Mouse (Mus musculus) limb, embryonic 15.5 days (tissue): ENCODE data around the gene Mfap5. TPM values are rescaled to one million over a fixed set of nuclear protein-coding genes. Genes with fewer than 3 reads are reported as not detected.
"Not testable (repeated sequence)": the region's sequence is repeated elsewhere in the genome, so short reads cannot be mapped to it uniquely, and the experiment has no call there.

Source experiments
- ATAC-seq: fragments of 200-750 bp; cut with Nextera tagmentation; 2 replicates; pipeline ENCODE4 v1.8.0; 2017; ENCODE audit warnings: low read depth, moderate TSS enrichment; ENCODE audit not compliant: insufficient number of reproducible peaks, low FRiP score, low TSS enrichment
- H3K27ac ChIP-seq: fragments of 300-500 bp; sonication (generic); 2 replicates; pipeline ENCODE4 v1.5.1; 2015; ENCODE audit warnings: moderate library complexity, mild to moderate bottlenecking, inconsistent platforms
- H3K27me3 ChIP-seq: fragments of 300-500 bp; sonication (generic); 2 replicates; pipeline ENCODE4 v1.6.1; 2015; ENCODE audit warnings: inconsistent platforms
- H3K36me3 ChIP-seq: fragments of 300-500 bp; sonication (generic); 2 replicates; pipeline ENCODE4 v1.6.1; 2015; ENCODE audit warnings: inconsistent platforms
- H3K4me1 ChIP-seq: fragments of 300-500 bp; sonication (generic); 2 replicates; pipeline ENCODE4 v1.6.1; 2015; ENCODE audit warnings: inconsistent platforms
- H3K4me2 ChIP-seq: fragments of 300-500 bp; sonication (generic); 2 replicates; pipeline ENCODE4 v1.6.1; 2015; ENCODE audit warnings: mild to moderate bottlenecking, inconsistent platforms
- H3K4me3 ChIP-seq: fragments of 300-500 bp; sonication (generic); 2 replicates; pipeline ENCODE4 v1.5.1; 2015; ENCODE audit warnings: mild to moderate bottlenecking, inconsistent platforms
- H3K9ac ChIP-seq: fragments of 300-500 bp; sonication (generic); 2 replicates; pipeline ENCODE4 v1.6.1; 2015; ENCODE audit warnings: inconsistent platforms
- H3K9me3 ChIP-seq: fragments of 300-500 bp; sonication (generic); 2 replicates; pipeline ENCODE4 v1.6.1; 2016; ENCODE audit warnings: inconsistent platforms
- WGBS: fragments of 180-500 bp; shearing (Covaris S2); methylation state at CpG from one replicate; pipeline ENCODE4 v1.1.7; 2015; 5-methylcytosine and 5-hydroxymethylcytosine counted together
- polyA plus RNA-seq: library from polyadenylated mRNA; unstranded; fragments of >200 nt; fragmentation: Nextera tagmentation; extraction: Ambion mirVana; gene quantifications from 2 replicates; pipeline ENCODE4 v1.2.1, GENCODE M21; 2015

Gene Mfap5
- 63.6 and 80.5 TPM in 2 replicates for polyA plus RNA-seq

DNA sequence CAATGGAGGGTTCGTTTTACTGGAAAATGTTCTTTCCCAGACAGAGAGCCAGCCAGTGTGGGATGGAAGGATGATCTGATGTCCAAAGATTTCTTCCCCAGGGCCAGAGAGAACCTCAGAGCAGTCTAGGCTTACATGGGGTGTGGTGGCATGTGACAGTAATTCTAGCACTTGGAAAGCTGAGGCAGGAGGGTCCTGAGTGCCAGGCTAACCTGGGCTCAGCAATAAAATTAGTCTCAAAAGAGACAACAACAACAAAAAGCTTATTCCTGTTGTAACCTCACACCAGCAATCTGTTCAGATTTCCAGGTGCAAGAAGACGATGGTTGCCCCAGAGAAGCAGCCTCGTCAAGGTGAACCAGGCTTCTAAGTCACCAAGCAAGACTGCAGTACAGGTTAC, at the start of gene Mfap5:
Gene Mfap5, plus strand, starts transcription at position 301 of the 400 bp plus-strand sequence.
- Histone ChIP-seq H3K9ac (no peak within 1 kb of the TSS), H3K9me3 (no peaks in the 10 kb centered on the region), H3K36me3 (no peaks in the 10 kb centered on the region), H3K27me3 (no peaks in the 10 kb centered on the region), H3K4me2 (no peak within 1 kb of the TSS), H3K4me1 (peaks cover 8% of the 10 kb centered on the region; the same call in 1 of the 2 replicates), H3K4me3 (no peak within 1 kb of the TSS), H3K27ac (no peak within 1 kb of the TSS)
- ATAC-seq, result no peak
- WGBS, result 77% methylated on average over 3 of the region's 3 CpGs

DNA sequence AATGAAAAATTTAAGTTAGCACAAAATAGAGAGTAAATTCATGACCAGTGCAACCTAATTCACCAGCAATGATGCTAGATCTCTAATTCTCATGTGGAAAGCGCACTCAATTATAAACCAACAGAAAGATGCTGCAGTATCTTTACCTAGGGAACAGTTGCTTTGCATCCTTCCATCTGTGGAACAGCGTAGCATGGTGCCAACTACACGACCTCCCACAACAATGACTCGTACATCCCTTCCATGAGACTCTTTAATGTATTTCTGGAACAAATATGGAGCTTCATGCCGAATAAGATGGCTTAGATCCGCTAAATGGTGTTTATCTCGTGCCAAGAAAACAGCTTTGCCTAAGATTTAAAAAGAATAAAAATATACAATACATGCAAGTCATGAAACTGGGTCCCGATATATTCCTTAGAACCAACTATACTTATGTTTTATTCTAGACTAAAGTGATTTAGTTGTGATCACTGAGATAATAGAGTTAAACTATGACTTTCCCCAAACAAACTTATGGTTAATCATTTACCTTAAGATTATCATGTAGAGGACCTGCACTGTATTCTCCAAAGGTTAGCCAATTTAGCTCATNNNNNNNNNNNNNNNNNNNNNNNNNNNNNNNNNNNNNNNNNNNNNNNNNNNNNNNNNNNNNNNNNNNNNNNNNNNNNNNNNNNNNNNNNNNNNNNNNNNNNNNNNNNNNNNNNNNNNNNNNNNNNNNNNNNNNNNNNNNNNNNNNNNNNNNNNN, 46.5 kb upstream of the Mfap5 start:
- H3K4me1 ChIP-seq, result no peaks in the 10 kb centered on the region
- WGBS, result 89% methylated on average over 8 of the region's 8 CpGs
- peaks cover 24% of the 10 kb centered on the region; the same call in 1 of the 2 replicates for H3K36me3 ChIP-seq
- no peak for ATAC-seq
- H3K4me2 ChIP-seq, result no peak overlapping the region
- no peak overlapping the region for H3K4me3 ChIP-seq
- H3K9me3 ChIP-seq, result no peaks in the 10 kb centered on the region
- no peak overlapping the region for H3K27ac ChIP-seq
- H3K9ac ChIP-seq, result no peak overlapping the region
- H3K27me3 ChIP-seq, result no peaks in the 10 kb centered on the region

DNA sequence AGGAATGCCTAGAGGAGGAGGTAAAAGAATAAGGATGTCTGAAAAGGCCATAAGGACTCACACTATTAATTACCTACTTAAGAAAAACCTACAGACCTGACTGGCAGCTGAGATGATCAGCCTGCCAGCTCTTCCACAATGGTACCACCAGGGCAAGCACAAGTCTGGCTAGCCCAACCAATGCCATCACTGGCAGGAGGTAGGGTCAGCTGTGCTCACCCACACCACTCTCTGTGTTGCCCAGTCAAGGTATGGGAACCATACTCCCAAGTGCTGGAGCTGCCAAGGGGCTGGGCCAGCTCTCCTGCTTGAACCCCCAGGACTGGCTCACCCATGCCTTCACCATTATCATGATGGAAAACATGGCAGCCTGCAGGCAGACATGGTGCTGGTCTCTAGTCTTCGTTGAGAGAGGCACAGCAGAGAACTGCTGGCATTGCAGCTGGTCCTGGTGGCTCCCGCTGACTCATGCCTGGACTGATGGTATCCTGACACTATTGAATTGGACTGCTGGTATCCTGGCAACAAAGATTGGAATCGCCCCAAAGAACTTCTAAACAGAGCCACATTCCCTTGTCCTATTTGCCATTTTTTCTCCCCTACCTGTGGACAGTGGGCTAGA, 39.4 kb upstream of the Mfap5 start:
- no peak for ATAC-seq
- Histone ChIP-seq H3K4me3 (no peak overlapping the region), H3K4me2 (no peak overlapping the region), H3K27me3 (no peaks in the 10 kb centered on the region), H3K9me3 (no peaks in the 10 kb centered on the region), H3K9ac (no peak overlapping the region), H3K4me1 (no peaks in the 10 kb centered on the region), H3K36me3 (peaks cover 6% of the 10 kb centered on the region; the same call in 1 of the 2 replicates), H3K27ac (no peak overlapping the region)
- WGBS, result 85% methylated on average over 3 of the region's 3 CpGs

DNA sequence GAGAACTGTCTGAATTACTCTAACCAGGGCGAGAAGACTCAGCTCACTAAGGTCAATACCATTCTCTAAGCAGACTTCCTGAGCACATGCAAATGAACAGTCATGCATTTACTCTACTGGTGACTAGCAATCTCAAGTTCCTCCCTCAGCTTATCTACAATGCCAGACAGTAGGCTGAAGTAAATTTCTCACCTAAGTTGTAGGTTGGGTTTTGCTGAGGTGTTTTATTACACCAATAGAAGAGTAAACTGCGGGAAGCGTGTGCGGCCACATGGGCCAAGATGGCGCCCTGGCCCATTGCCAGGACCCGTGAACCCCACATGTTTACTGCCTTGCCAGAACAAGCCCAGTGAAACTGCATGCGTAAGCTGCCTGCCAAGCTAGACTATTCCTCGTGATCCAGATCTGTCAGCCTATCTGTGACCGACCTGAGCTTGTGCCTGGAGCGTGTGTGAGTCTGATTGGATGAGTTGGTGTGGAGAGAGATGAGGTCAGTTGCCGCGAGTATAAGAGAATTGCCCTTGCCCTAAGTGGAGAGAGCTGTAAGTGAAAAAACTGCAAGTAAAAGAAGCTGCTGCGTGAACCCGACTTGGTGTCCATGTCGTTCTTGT, 36.5 kb upstream of the Mfap5 start:
- Histone ChIP-seq H3K9me3 (no peaks in the 10 kb centered on the region), H3K27ac (no peak overlapping the region), H3K4me3 (no peak overlapping the region), H3K9ac (no peak overlapping the region), H3K4me1 (no peaks in the 10 kb centered on the region), H3K4me2 (no peak overlapping the region), H3K36me3 (no peaks in the 10 kb centered on the region), H3K27me3 (no peaks in the 10 kb centered on the region)
- ATAC-seq, result no peak
- 73% methylated on average over 15 of the region's 15 CpGs for WGBS

DNA sequence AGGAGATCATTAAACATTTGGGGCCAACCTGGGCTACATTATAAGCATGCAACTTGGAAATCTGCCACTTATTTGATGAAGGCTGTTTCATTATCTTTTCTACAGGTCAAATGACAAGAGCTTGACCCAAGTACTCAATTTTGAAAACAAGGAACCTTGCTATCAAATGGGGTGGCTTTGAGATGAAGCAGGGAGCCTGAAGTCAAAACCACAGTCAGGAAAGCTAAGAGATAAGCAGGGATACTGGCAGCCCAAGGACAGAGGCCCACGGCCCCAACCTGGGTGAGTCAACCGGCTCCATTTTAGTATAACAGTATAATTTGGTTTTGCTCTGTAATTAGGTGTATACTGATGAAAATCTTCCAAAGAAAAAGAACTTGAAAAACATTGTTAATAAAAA, 35.4 kb upstream of the Mfap5 start:
- Histone ChIP-seq H3K27me3 (no peaks in the 10 kb centered on the region), H3K9ac (no peak overlapping the region), H3K4me3 (no peak overlapping the region), H3K4me1 (no peaks in the 10 kb centered on the region), H3K27ac (no peak overlapping the region), H3K4me2 (no peak overlapping the region), H3K36me3 (no peaks in the 10 kb centered on the region), H3K9me3 (no peaks in the 10 kb centered on the region)
- 94% methylated on average over 2 of the region's 2 CpGs for WGBS
- no peak for ATAC-seq

DNA sequence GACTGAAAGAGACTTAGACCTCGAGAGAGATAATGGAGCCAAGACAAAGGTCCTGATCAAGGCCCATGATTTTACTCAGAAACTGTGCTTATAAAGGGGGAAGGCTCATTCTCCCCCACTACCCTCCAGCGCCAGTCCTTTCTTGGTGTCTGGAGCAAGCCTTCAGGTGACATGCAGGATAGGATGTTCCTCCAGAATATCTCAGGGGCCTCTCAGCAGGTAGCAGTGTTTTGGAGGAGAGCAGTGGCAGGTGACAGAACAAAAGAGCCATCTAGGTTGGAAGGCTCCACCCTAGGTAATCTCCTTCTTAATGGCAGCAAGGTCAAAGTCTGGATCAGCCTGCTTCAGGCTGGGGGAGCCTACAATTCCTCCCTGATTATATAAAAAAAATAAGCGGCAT, 34.2 kb upstream of the Mfap5 start:
- 85% methylated on average over 3 of the region's 3 CpGs for WGBS
- H3K4me2 ChIP-seq, H3K27ac ChIP-seq, H3K9me3 ChIP-seq, H3K9ac ChIP-seq, H3K4me3 ChIP-seq, H3K36me3 ChIP-seq, H3K4me1 ChIP-seq, ATAC-seq, H3K27me3 ChIP-seq: not testable (repeated sequence)

DNA sequence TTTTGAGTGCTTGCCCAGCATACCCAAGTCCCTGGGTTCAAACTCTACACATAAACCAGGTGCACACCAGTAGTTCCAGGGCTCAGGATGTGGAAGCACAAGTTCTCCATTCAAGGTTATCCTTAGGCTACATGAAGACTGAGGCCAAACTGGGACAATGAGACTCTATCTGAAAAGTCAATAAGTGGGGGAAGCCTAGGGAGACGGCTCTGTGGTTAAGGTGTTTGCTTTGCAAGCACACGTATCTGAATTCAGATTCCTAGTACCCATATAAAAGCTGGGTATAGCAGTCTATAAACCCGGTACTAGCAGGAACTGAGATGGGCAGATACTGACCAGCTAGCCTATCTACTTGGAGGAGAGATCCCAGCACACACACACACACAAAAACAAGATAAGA, 27.6 kb upstream of the Mfap5 start:
- Histone ChIP-seq H3K9ac (no peak overlapping the region), H3K27ac (no peak overlapping the region), H3K4me1 (no peaks in the 10 kb centered on the region), H3K9me3 (no peaks in the 10 kb centered on the region), H3K36me3 (no peaks in the 10 kb centered on the region), H3K4me3 (no peak overlapping the region), H3K27me3 (no peaks in the 10 kb centered on the region), H3K4me2 (no peak overlapping the region)
- ATAC-seq, result no peak
- WGBS, result 73% methylated on average over 3 of the region's 3 CpGs

DNA sequence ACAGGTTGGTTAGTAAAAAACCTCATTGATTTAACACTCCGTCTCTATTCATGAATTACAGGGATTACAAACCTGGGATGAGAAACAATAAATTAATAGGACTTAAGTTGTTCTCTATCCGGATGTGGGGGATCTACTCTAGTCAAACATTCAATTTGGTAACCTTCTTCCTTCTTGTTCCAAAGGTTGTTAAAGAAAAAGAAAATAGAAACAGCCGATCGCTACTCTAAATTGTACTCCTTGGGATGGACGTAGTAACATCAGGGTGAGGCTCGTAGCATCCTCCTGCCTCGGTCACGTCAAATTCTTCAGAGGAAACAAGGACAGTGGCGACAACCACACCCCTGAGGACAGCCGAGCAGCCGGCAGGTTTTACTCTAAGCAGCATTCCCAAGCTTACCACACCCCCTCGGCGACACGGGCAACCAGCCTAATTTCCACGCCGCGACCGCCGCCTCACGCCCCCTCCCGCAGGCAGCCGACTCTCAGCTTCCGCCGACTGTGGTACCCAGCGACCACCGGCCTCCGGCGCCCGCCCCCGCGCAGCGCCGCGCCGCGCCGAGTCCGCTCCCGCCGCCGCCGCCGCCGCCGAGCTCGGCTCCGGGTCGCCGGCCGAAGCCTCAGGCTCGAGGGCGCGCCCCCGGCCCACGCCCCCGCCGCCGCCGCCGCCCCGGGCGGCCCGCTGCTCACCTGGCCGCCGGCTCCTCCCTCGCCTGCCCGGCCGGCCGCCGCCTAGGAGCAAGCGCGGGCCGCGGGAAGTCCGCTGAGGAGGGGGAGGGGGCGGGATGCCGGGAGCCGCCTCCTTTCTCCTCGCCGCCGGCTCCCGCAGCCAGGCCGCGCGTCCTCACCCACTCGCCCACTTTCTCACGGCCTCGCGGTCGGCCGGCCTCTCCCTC, 20.0 kb upstream of the Mfap5 start:
- H3K27me3 ChIP-seq, result no peaks in the 10 kb centered on the region; the same call in 1 of the 2 replicates
- peak overlapping the region; percentile 87 for H3K4me2 ChIP-seq
- peak overlapping the region; percentile 79 for H3K4me3 ChIP-seq
- H3K36me3 ChIP-seq, result no peaks in the 10 kb centered on the region
- H3K4me1 ChIP-seq, result peaks cover 3% of the 10 kb centered on the region; the same call in 1 of the 2 replicates
- no peaks in the 10 kb centered on the region for H3K9me3 ChIP-seq
- under 1% methylated on average over 67 of the region's 91 CpGs for WGBS
- ATAC-seq, result peak; percentile 68
- peak overlapping the region; percentile 62 for H3K9ac ChIP-seq
- 0 out of 2 replicates have a peak overlapping the region, but pooled peaks have one; percentile 22 for H3K27ac ChIP-seq

DNA sequence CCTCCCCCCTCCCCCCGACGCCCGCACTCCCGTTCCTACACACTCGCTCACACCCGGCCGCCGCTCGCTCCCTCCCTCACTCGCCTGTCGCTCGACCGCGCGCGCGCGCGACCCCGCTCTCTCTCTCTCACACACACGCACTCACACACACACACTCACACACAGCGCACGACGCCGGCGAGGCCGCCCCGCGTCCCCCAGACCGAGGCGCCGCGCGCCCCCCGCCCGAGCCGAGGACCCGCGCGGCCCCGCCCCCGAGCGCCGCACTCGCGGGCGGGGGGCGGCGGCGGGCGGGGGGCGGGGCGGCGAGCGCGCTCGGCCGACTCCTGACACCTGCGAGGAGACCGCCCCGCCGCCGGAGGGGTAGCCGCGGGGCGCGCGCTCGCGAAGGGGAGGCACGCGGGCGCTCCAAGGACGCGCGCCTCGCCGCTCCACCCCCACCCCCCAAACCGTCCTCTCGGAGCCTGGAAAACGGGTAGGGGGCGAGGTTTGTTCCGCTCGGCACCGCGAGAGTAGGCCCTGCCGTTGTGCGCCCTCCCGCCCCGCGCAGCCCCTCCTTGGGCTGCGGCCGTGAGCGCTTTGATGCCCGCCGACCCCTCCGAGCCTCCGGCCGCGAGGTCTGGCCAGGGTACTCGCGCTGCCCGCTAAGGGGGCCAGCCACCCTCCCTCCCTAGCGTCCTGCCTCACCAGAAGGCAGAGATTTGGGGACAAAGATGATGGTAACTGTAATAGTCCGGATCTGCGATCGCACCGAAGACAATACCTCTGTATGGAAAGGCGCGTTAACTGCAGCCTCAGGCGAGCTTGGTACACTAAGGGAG, 19.1 kb upstream of the Mfap5 start:
- Histone ChIP-seq H3K4me2 (peak overlapping the region; percentile 87), H3K4me3 (peak overlapping the region; percentile 79), H3K36me3 (no peaks in the 10 kb centered on the region), H3K9me3 (no peaks in the 10 kb centered on the region), H3K9ac (peak overlapping the region; percentile 62), H3K4me1 (peaks cover 9% of the 10 kb centered on the region), H3K27ac (peak overlapping the region; percentile 22; the same call in 1 of the 2 replicates), H3K27me3 (no peaks in the 10 kb centered on the region; the same call in 1 of the 2 replicates)
- 1% methylated on average over 87 of the region's 111 CpGs for WGBS
- ATAC-seq, result peak; percentile 56

DNA sequence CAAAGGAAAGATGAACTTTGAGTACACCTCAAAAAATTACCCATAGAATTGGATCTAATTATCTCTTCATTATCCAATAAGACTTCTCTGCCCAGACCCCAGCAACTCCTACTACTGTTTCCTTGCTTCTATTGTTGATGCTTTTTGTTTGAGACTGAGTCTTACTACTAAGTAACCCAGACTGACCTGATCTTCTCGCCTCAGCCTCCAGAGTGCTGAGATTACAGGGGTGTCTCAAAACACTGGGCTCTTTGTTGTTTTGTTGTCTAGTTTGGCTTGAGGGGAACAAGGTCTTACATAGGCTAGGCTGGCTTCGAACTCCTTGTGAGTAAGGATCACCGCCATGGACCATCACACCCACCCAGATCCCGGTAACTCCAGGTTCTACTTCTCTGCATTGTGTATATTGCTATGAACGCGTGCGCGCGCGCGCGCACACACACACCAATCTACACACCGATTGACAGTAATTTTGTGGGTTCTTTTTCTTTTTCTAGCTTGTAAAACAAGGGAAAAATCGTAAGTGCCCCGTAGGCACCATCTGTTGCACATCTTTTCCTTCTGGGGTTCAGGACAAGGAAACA, 14.6 kb upstream of the Mfap5 start:
- H3K9me3 ChIP-seq, result no peaks in the 10 kb centered on the region
- H3K9ac ChIP-seq, result peak overlapping the region; percentile 23
- ATAC-seq, result no peak
- H3K4me3 ChIP-seq, result peak overlapping the region; percentile 40
- no peaks in the 10 kb centered on the region for H3K36me3 ChIP-seq
- H3K4me2 ChIP-seq, result peak overlapping the region; percentile 67
- H3K4me1 ChIP-seq, result peaks cover 27% of the 10 kb centered on the region
- H3K27ac ChIP-seq, result peak overlapping the region; percentile 63
- H3K27me3 ChIP-seq, result no peaks in the 10 kb centered on the region; the same call in 1 of the 2 replicates
- 23% methylated on average over 15 of the region's 15 CpGs for WGBS
